Mouse (Mus musculus) testis, adult 2 months (tissue): ENCODE measurements at regions not wholly inside any gene's neighbourhood (a gene's known extent, or its start where the extent isn't known, plus 50 kb on each side); places are given as distances from the start of the nearest gene placed in this dataset.

Experiments
- CTCF ChIP-seq: fragments of 200-500 bp; IDR thresholded peaks from 2 replicates; pipeline ENCODE4 v1.5.1; 2012; ENCODE audit warnings: low read depth, mild to moderate bottlenecking, inconsistent platforms, low read length, moderate library complexity; ENCODE audit not compliant: control insufficient read depth, insufficient read depth, insufficient replicate concordance
- POLR2A ChIP-seq: fragments of 200-500 bp; IDR thresholded peaks from 2 replicates; pipeline ENCODE4 v1.6.1; 2012; ENCODE audit warnings: low read depth, mild to moderate bottlenecking, inconsistent platforms, low read length, moderate library complexity; ENCODE audit not compliant: control insufficient read depth

GRCm38 (mm10) chr3:80307632-80308031, 423.3 kb downstream of the Fam198b start:
- TF ChIP-seq POLR2A (no peak), CTCF (no peak)
